Mouse (Mus musculus) embryo, embryonic 10 days (tissue): ENCODE measurements at regions not wholly inside any gene's neighbourhood (a gene's known extent, or its start where the extent isn't known, plus 50 kb on each side); places are given as distances from the start of the nearest gene placed in this dataset.

Experiments used
- DNase-seq: peaks from one replicate; pipeline ENCODE4 v3.0.0-alpha.2; 2015; ENCODE audit warnings: low spot score

DNA sequence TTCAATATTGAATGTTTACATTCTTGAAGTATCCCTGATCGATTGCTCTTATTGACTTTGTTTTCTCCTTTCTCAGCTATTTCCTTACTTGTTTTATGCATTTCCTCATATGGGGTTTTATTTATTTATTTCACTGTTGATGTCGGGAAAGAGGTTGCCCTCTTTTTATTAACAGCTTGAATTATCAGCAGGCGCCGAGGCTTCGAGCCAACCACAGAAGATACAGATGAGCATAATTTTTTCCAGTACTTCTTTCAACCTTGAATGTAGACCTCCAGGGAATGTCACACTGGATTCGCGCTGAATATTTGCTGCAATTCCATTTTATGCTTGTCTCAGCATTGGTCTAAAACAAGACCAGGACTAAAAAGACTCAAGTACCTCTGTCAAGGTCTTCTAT lies 183.4 kb upstream of the Cntn6 start:
- no peak for DNase-seq

DNA sequence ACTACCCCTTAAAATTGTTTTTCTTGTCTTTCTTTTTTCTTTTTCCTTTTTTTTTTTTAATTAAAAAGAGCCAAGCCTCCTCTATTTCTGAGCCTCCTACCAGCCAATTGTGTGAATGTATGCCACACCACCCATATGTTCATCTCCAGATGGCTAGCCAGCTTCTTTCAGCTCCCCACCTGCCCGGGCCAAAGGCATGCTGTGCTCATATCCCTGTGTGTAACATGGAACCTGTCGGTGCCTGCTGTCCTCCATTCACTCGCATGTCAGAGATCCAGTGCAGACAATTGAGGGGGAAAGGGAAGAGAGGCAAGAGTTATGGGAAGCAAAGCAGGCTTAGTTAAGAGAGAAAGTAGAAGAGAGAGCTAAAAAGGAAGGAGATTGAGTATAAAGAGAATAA lies 179.6 kb upstream of the Cntn6 start:
- peak; percentile 17 for DNase-seq

GRCm38 (mm10) chr6:104318451-104318850 lies 174.1 kb upstream of the Cntn6 start:
- no peak for DNase-seq

DNA sequence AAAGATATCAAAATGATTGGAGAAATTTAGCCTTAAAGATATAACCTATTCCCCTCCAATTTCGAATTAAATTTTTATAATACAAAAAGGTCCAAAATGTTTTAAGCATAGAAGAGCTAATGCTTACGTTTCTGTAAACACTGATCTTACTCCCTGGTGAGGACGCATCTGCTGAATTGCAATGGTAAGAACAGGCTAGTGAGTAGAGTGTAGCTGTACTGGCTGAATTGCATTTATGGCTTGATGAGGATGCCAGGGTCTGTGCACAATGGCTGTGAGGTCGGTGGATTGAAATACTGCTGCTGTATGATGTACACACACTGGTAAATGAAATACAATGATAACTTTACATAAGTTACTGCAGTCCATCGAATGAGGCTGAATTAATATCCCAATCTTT lies 170.4 kb upstream of the Cntn6 start:
- DNase-seq: no peak

DNA sequence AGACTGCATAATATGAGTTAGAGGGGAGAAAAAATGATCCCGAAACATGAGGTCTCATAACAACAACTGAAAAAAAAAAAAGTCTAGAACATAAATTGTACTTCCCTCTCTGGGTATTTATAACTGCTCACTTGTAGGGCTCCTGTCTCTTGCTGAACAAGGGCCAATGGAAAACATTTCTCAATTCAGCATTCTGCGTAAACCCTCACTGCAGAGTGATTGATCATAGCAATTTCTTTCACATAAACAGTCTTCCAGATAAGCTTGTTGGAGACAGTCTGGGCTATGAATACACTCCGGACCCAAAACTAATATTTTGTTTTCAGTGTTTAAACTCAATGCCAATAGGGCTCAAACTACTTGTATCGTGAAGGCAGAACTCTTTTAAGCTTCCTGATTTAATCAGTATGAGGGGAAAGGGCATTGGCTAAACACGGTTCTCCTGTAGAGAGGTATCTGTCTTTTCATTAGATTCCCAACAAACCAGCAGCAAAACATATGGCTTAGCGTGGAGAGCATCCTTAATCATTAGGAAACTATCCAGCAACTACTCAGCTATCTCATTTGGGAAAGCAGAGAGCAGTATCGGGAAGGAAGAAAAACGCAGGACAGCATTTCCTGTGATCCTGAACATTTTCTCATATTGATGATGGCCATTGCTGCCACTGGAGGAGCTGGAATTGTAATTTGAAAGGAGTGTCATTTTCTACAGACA lies 153.3 kb upstream of the Cntn6 start:
- no peak for DNase-seq

- no peak for DNase-seq
Observed at GRCm38 (mm10) chr6:104343986-104344385, 148.6 kb upstream of the Cntn6 start.
